Mouse (Mus musculus) limb, embryonic 14.5 days (tissue): ENCODE measurements around the gene BC053393. TPM values are rescaled to one million over a fixed set of nuclear protein-coding genes. Genes with fewer than 3 reads are reported as not detected.

ENCODE experiments used
- ATAC-seq: fragments of 200-750 bp; cut with Nextera tagmentation; 2 replicates; pipeline ENCODE4 v1.8.0; 2017; ENCODE audit warnings: low read depth, moderate number of reproducible peaks, moderate TSS enrichment; ENCODE audit not compliant: low FRiP score
- DNase-seq: peaks from one replicate; pipeline ENCODE4 v3.0.0-alpha.2; 2015; ENCODE audit warnings: low spot score
- H3K27ac ChIP-seq: fragments of 300-500 bp; sonication (generic); replicated peaks from 2 replicates; pipeline ENCODE4 v1.5.1; 2014; ENCODE audit warnings: low read depth, mild to moderate bottlenecking, low read length, moderate library complexity, mixed read lengths
- H3K27me3 ChIP-seq: fragments of 300-500 bp; sonication (generic); 2 replicates; pipeline ENCODE4 v1.6.1; 2014; ENCODE audit warnings: low read length, mixed read lengths; ENCODE audit not compliant: control insufficient read depth, insufficient read depth
- H3K36me3 ChIP-seq: fragments of 300-500 bp; sonication (generic); 2 replicates; pipeline ENCODE4 v1.6.1; 2014; ENCODE audit warnings: mild to moderate bottlenecking, low read length, moderate library complexity, mixed read lengths; ENCODE audit not compliant: control insufficient read depth, insufficient read depth
- H3K4me1 ChIP-seq: fragments of 300-500 bp; sonication (generic); 2 replicates; pipeline ENCODE4 v1.6.1; 2014; ENCODE audit warnings: antibody characterized with exemption, low read length, mixed read lengths; ENCODE audit not compliant: control insufficient read depth, insufficient read depth
- H3K4me2 ChIP-seq: fragments of 300-500 bp; sonication (generic); replicated peaks from 2 replicates; pipeline ENCODE4 v1.6.1; 2014; ENCODE audit warnings: low read depth, mild to moderate bottlenecking, low read length, moderate library complexity; ENCODE audit not compliant: severe bottlenecking
- H3K4me3 ChIP-seq: fragments of 300-500 bp; sonication (generic); replicated peaks from 2 replicates; pipeline ENCODE4 v1.5.1; 2014; ENCODE audit warnings: low read length
- H3K9ac ChIP-seq: fragments of 300-500 bp; sonication (generic); 2 replicates; pipeline ENCODE4 v1.6.1; 2014; ENCODE audit warnings: mild to moderate bottlenecking, low read depth, low read length, moderate library complexity; ENCODE audit not compliant: severe bottlenecking
- H3K9me3 ChIP-seq: fragments of 300-500 bp; sonication (generic); 2 replicates; pipeline ENCODE4 v1.6.1; 2016; ENCODE audit warnings: low read length; ENCODE audit not compliant: control insufficient read depth
- POLR2A ChIP-seq: fragments of 200-500 bp; IDR thresholded peaks from 2 replicates; pipeline ENCODE4 v1.8.0; 2012; ENCODE audit warnings: inconsistent platforms, mild to moderate bottlenecking, moderate library complexity, borderline replicate concordance; ENCODE audit not compliant: insufficient read depth, insufficient read length; ENCODE audit errors: extremely low read depth
- WGBS: fragments of 180-500 bp; shearing (Covaris S2); extraction: QIAGEN DNeasy Blood & Tissue Kit; methylation state at CpG from one replicate; pipeline ENCODE4 v1.1.7; 2014; 5-methylcytosine and 5-hydroxymethylcytosine counted together
- polyA plus RNA-seq, 2 experiments: library from polyadenylated mRNA; depleted of rRNA in 1 of 2; stranded (reverse) in 1 of 2; unstranded in 1 of 2; fragments of >200 nt; fragmentation: Nextera tagmentation in 1 of 2; extraction: Ambion mirVana in 1 of 2; gene quantifications; 2 replicates each; pipeline versions ENCODE4 v1.2.1 to v1.2.3; 2012 to 2014

BC053393 gene
- polyA plus RNA-seq, 2 experiments = 0.05 to 0.08 TPM

- Histone ChIP-seq H3K27me3 (no peaks in the 10 kb centered on the region), H3K4me1 (no peaks in the 10 kb centered on the region), H3K4me2 (no peak overlapping the region), H3K27ac (no peak overlapping the region), H3K9me3 (no peaks in the 10 kb centered on the region), H3K4me3 (no peak overlapping the region), H3K36me3 (no peaks in the 10 kb centered on the region), H3K9ac (no peak overlapping the region)
- DNase-seq = no peak
- TF ChIP-seq POLR2A = no peak
- WGBS = 82% methylated on average over 4 of the region's 4 CpGs
- no peak for ATAC-seq
Measured at GRCm38 (mm10) chr11:46549721-46550120, 21.6 kb upstream of the BC053393 start.

- Histone ChIP-seq H3K36me3 (no peaks in the 10 kb centered on the region), H3K9me3 (no peaks in the 10 kb centered on the region), H3K4me2 (no peak overlapping the region), H3K4me3 (no peak overlapping the region), H3K27ac (no peak overlapping the region), H3K27me3 (no peaks in the 10 kb centered on the region), H3K4me1 (no peaks in the 10 kb centered on the region), H3K9ac (no peak overlapping the region)
- no peak for TF ChIP-seq POLR2A
- no peak for ATAC-seq
- 87% methylated on average over 3 of the region's 3 CpGs for WGBS
- DNase-seq = no peak
Measured at GRCm38 (mm10) chr11:46552741-46553140, 18.6 kb upstream of the BC053393 start.

GRCm38 (mm10) chr11:46561096-46561495 is 10.2 kb upstream of the BC053393 start:
- Histone ChIP-seq H3K27ac (no peak overlapping the region), H3K27me3 (no peaks in the 10 kb centered on the region), H3K4me2 (no peak overlapping the region), H3K9ac (no peak overlapping the region), H3K4me1 (no peaks in the 10 kb centered on the region), H3K9me3 (no peaks in the 10 kb centered on the region), H3K4me3 (no peak overlapping the region), H3K36me3 (no peaks in the 10 kb centered on the region)
- WGBS = 81% methylated on average over 4 of the region's 4 CpGs
- ATAC-seq (no peak), DNase-seq (no peak)
- TF ChIP-seq POLR2A = no peak

GRCm38 (mm10) chr11:46564671-46565070 is 6.7 kb upstream of the BC053393 start:
- H3K9me3 ChIP-seq = no peaks in the 10 kb centered on the region
- H3K4me2 ChIP-seq = no peak overlapping the region
- H3K4me3 ChIP-seq = no peak overlapping the region
- no peak overlapping the region for H3K27ac ChIP-seq
- H3K27me3 ChIP-seq = no peaks in the 10 kb centered on the region
- WGBS = 68% methylated on average over 1 of the region's 1 CpGs
- DNase-seq (no peak), ATAC-seq (no peak)
- no peak for TF ChIP-seq POLR2A
- no peak overlapping the region for H3K9ac ChIP-seq
- H3K4me1 ChIP-seq = no peaks in the 10 kb centered on the region
- H3K36me3 ChIP-seq = no peaks in the 10 kb centered on the region

GRCm38 (mm10) chr11:46565967-46566366 is 5.4 kb upstream of the BC053393 start:
- Histone ChIP-seq H3K9ac (no peak overlapping the region), H3K4me2 (no peak overlapping the region), H3K36me3 (no peaks in the 10 kb centered on the region), H3K27me3 (no peaks in the 10 kb centered on the region), H3K4me3 (no peak overlapping the region), H3K27ac (no peak overlapping the region), H3K4me1 (no peaks in the 10 kb centered on the region), H3K9me3 (no peaks in the 10 kb centered on the region)
- WGBS = 91% methylated on average over 2 of the region's 2 CpGs
- no peak for DNase-seq
- no peak for ATAC-seq
- no peak for TF ChIP-seq POLR2A

GRCm38 (mm10) chr11:46569107-46569506 is 2.2 kb upstream of the BC053393 start:
- Histone ChIP-seq H3K4me2 (no peak overlapping the region), H3K9me3 (no peaks in the 10 kb centered on the region), H3K27ac (no peak overlapping the region), H3K27me3 (no peaks in the 10 kb centered on the region), H3K9ac (no peak overlapping the region), H3K4me1 (no peaks in the 10 kb centered on the region), H3K36me3 (no peaks in the 10 kb centered on the region), H3K4me3 (no peak overlapping the region)
- ATAC-seq = no peak
- TF ChIP-seq POLR2A = no peak
- WGBS = 70% methylated on average over 1 of the region's 1 CpGs
- DNase-seq = no peak
